Mouse (Mus musculus) retina, postnatal 1 day (tissue): ENCODE measurements around the gene Slc44a4.
"Not testable (repeated sequence)": the region's sequence is repeated elsewhere in the genome, so short reads cannot be mapped to it uniquely, and the experiment has no call there.

Experiments
- DNase-seq: peaks from one replicate; pipeline ENCODE4 v3.0.0-alpha.2; 2012

Gene Slc44a4

DNA sequence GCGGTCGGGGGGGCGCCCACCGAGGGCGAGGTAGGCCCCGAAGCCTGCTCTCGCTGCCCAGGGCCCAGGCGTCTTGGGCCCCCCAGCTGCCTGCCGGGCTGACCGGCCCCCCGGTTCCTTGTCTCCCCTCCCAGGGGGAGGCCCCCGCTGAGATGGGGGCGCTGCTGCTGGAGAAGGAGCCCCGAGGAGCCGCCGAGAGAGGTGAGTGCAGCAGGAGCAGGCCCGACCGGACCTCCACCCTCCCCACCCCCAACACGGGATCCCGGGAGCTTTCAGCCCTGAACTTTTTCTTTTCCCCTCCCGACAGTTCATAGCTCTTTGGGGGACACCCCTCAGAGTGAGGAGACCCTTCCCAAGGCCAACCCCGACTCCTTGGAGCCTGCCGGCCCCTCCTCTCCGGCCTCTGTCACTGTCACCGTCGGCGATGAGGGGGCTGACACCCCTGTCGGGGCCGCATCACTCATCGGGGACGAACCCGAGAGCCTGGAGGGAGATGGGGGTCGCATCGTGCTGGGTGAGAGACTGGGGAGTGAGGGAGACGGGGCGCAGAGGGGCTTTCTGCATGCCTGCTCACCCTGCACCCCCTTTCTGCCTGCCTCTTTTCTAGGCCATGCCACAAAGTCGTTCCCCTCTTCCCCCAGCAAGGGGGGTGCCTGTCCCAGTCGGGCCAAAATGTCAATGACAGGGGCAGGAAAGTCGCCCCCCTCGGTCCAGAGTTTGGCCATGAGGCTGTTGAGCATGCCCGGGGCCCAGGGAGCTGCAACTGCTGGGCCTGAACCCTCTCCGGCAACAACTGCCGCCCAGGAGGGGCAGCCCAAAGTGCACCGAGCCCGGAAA is 15.0 kb upstream of the Slc44a4 start:
- DNase-seq = peak; percentile 42

DNA sequence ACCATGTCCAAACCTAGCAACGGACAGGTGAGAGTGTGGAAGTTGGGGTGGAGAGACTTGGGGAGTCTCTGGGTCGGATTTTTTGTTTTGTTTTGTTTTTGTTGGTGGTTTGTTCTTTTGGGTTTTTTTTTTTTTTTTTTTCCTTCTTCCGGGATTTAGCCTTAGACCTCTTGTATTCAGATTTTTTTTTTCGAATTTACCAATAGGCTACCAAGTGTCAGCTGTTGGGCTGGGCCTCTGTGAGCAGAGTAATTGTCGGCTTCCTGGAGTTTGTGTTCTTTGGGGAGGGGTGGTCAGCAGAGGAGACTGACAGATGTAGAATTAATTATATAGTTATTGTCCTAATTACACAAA is 14.4 kb upstream of the Slc44a4 start:
- DNase-seq = peak; percentile 43

DNA sequence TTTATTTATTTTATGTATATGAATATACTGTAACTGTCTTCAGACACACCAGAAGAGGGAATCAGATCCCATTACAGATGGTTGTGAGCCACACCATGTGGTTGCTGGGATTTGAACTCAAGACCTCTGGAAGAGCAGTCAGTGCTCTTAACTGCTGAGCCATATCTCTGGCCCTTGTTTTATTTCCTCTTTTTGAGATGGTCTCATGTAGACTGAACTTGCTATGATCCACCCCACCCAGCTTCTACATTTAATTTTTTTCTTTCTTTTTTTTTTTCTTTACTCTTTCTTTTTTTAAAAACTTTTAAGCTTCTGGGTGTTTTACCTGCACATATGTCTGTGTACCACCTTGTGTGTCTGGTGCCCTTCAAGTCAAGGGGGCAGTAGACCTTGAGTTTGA is 13.4 kb upstream of the Slc44a4 start:
- DNase-seq = not testable (repeated sequence)

DNA sequence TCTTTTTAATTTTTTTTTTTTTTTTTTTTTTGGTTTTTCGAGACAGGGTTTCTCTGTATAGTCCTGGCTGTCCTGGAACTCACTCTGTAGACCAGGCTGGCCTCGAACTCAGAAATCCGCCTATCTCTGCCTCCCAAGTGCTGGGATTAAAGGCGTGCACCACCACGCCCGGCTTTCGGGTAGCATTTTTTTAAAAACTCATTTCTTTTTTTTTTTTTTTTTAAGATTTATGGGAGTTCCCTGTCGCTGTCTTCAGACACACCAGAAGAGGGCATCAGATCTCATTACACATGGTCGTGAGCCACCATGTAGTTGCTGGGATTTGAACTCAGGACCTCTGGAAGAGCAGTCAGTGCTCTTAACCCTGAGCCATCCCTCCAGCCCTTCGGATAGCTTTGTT is 12.3 kb upstream of the Slc44a4 start:
- DNase-seq = not testable (repeated sequence)

DNA sequence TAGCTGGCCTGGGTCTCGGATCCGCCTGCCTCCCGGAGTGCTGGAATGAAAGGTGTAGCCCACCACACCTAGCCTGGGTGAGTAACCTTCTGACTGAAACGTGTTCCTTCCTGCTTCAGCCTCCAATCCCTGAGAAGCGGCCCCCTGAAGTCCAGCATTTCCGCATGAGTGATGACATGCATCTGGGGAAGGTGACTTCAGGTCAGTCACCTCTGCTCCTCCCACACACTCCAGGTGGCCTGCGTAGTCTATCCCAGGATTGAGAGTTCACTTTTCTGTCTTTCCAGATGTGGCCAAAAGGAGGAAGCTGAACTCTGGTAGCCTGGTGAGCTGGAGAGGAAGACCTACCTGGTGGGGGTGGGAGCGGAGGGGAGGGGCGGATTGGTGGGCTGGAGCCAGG is 11.4 kb upstream of the Slc44a4 start:
- no peak for DNase-seq

DNA sequence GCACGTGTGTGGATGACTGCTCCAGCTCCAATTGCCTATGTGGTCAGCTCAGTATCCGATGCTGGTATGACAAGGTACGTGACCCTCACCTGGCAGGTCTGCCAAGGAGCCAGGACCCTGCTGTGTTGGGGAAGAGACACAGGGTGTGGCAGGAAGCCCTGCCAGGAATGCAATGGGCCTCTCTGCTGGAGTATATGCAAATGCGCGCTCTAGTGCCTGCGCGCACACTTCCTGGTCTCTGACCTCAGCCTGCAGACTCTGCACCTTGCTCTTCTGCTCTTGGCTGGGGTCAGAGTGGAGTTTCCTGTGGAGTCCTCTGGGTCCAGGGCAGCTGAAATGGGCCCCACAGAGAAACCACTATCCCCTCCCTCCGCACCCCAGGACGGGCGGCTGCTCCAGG is 3.3 kb upstream of the Slc44a4 start:
- DNase-seq = no peak

DNA sequence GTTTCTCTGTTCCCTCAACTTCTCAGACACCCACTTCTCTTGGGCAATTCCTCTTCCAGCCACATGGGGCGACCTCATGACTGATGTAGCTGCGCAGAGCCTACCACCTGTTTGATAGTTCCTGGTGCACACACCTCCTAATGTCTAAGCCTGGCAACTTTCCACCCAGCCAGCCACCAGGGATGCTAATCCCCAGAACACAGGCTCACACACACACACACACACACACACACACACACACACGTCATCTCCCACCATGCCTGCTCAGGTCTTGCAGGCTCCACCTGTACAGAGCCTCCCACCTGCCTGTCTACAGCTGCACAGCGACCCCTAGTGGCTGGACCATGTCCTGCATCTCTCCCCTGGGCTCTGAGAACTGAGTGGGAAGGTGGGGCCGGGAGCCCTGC is 2.3 kb upstream of the Slc44a4 start:
- DNase-seq = peak; percentile 77

DNA sequence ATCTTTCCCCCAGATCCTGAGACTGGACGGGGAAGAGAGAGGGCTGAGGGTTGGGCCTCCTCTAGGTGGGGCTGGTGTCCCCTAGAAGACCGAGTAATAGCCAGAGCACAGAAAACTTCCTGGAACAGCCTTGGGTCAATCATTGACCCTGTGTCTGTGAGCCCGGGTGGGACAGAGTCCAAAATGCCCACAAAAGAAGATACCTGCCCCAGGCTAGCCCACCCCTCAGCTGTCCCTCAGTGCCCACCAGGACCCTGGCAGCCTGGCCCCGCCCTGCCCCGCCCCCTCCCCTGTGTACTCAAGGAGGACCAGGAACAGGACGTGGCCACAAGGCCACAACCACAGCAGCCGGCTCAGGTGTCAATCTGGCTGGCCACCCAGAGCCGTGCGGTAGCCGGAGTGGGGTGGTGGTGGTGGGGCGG is 1.2 kb downstream of the Slc44a4 start:
- DNase-seq = peak; percentile 35

DNA sequence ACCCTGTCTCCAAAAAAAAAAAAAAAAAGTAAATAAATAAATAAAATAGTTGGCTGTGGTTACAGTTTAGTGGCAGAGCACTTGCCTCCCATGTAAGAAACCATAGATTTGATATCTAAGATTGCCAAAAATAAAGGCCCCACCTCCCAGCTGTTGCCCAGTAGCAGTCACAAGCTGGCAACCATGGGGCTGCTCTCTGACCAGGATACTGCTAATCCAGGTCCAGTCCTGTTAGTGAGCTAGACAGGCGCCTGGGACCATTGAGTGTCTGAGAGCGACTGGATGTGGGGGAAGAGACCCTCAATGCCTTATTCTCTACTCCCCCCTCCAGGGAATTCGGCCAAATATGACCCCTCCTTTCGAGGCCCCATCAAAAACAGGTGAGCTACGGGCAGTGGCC is 2.0 kb downstream of the Slc44a4 start:
- no peak for DNase-seq

DNA sequence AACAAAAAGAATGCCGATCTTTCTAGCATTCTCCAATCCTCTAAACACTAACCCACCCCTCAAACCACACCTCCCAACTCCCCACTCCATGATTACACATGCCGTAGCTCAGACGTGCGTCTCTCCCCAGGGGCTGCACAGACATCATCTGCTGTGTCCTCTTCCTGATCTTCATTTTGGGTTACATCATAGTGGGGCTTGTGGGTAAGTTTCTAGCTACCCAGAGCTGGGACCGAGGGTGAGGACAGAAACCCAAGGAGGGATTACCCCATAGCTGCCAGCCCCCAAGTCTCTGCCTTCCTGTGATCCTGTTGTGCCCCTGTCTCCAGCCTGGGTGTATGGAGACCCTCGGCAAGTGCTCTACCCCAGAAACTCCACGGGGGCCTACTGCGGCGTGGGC is 2.9 kb downstream of the Slc44a4 start:
- no peak for DNase-seq

DNA sequence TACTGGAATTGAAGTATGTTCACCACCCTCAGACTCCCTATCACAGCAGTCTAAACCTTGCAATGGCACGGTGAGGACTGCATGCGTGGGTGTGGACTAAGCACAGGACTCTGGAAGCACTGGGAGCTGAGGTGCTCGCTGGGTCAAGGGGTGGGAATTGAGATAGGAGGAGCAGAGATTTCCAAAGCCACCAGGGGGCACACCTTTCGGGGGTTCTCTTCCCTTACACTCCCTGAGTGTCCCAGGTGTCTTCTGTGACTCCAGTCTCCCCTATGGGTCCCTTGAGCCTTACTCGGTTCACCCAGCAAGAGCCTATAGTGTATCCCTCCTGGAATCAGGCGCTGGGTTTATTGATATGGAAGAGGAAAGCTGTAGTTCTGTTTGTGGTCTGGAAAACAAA is 8.7 kb downstream of the Slc44a4 start:
- DNase-seq = peak; percentile 22

DNA sequence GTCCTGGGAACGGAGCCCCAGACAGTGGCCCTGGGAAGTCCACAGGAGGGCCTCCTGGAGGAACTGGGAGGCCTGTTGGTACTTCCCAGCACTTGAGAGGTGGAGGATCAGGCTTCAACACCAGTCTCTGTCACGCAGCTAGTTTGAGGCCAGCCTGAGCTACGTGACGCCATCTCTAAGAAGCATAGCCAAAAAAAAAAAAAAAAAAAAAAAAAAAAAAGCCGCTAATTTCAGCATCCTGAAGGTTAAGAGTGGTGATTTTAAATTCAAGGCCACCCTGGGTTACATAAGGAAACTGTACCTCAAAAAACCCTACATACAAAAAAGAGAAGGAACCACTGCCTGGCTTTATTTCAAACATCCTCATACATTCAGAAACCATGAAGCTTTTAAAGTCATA is 10.0 kb downstream of the Slc44a4 start:
- DNase-seq = no peak

DNA sequence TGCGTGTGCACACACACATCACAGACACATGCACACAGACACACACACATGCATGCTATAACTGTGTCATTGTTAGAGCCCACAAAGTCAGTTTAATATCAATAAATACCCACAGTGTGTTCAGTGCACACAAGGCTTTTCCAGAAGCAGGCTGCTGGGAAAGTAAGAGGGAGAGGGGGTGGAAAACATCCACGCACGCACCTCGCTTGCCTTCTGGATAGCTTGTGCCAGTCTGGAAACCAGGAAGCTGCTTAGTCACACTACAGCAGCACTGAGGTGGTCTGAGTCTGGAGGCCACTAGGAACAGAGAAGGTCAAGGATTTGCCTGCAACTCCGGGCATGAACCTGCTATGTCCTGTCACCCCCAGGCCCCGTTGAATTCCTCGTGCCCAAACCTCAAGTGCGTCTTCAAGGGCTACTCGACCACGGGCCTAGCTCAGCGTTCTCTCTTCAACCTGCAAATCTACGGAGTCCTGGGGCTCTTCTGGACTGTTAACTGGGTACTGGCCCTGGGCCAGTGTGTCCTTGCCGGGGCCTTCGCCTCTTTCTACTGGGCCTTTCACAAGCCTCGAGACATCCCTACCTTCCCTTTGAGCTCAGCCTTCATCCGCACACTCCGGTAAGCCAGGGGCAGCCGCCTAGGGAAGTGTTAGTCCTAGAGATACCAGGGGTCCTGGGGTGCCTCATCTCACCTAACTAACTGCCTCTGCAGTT is 13.2 kb downstream of the Slc44a4 start:
- DNase-seq = no peak

DNA sequence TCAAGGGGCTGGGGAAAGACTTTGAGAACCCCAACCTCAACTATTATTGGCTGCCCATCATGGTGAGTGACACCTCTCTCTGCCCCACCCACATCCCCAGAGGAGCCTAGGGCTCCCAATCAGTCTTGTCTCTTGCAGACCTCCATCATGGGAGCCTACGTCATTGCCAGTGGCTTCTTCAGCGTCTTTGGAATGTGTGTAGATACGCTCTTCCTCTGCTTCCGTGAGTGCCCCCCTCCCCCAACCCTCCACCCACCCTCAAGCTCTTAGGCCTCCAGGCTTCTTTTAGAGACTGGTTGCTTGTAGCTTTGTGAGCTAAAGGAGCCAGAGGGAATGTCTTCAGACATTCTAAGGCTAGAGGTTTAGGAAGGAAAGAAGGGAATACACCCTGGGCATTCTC is 14.6 kb downstream of the Slc44a4 start:
- DNase-seq = no peak

DNA sequence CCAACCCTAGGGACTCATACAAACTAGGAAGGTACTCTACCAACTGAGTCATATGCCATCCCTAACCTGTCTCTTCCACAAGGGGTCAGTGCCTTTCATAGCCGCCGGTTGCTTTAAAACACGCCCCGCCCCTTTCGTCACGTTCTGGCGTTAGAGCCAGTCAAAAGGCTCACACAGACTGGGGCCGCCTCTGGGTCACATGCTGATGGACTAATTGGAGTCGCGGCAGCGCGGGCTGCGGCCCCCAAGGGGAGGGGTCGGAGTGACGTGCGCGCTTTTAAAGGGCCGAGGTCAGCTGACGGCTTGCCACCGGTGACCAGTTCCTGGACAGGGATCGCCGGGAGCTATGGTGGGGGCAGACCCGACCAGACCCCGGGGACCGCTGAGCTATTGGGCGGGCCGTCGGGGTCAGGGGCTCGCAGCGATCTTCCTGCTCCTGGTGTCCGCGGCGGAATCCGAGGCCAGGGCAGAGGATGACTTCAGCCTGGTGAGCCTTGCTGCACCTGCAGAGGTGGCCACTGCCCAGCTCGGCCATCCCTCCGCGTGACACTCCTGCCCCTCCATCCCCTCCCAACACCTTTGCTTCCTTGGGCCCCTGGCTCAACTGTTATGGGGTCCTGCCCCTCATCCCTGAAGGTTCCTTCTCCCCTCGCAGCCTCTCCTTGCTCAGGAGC is 16.9 kb downstream of the Slc44a4 start, which contains the start of gene Neu1:
Gene Neu1, plus strand, starts transcription at position 193 of the 674 bp plus-strand sequence.
- peak; percentile 99 for DNase-seq

DNA sequence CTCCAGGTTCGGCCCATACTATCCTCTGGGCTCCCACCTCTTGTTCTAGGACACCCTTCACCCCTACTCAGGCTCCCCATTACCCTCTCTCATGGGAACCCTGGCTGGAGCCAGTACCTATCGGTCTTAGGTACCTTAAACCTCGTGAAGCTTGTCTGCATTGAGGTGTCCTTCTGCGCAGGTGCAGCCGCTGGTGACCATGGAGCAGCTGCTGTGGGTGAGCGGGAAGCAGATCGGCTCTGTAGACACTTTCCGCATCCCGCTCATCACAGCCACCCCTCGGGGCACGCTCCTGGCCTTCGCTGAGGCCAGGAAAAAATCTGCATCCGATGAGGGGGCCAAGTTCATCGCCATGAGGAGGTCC is 17.5 kb downstream of the Slc44a4 start:
- DNase-seq = peak; percentile 52

DNA sequence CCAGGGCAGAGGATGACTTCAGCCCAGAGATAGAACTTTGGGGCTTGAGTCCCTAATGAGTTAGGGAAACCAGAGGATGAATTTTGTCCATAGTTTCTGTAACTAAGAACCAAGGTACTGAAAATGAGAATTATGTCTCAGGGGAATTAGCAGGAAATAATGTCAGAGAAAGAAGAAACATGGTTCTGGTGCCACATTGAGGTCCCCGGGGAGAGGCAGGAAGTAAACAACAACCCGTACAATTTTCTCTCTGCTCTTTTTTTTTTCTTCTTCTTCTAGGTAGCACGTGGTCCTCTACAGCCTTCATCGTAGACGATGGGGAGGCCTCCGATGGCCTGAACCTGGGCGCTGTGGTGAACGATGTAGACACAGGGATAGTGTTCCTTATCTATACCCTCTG is 18.0 kb downstream of the Slc44a4 start:
- DNase-seq = no peak

DNA sequence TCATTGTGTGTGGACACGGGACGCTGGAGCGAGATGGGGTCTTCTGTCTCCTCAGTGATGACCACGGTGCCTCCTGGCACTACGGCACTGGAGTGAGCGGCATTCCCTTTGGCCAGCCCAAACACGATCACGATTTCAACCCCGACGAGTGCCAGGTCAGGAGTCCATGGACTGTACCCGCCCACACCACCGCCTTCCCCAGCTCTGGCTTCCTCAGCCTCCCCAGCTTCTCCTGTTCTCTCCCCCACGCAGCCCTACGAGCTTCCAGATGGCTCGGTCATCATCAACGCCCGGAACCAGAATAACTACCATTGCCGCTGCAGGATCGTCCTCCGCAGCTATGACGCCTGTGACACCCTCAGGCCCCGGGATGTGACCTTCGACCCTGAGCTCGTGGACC is 19.8 kb downstream of the Slc44a4 start:
- no peak for DNase-seq

DNA sequence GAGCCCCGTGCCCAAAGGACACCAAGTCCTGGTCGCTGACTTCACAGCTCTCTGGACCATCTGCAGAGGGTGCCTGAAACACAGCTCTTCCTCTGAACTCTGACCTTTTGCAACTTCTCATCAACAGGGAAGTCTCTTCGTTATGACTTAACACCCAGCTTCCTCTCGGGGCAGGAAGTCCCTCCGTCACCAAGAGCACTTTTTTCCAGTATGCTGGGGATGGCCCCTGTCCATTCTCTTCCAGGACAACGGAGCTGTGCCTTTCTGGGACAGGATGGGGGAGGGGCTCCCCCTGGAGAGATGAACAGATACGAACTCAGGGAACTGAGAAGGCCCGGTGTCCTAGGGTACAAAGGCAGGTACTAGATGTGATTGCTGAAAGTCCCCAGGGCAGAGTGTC is 20.6 kb downstream of the Slc44a4 start:
- no peak for DNase-seq

DNA sequence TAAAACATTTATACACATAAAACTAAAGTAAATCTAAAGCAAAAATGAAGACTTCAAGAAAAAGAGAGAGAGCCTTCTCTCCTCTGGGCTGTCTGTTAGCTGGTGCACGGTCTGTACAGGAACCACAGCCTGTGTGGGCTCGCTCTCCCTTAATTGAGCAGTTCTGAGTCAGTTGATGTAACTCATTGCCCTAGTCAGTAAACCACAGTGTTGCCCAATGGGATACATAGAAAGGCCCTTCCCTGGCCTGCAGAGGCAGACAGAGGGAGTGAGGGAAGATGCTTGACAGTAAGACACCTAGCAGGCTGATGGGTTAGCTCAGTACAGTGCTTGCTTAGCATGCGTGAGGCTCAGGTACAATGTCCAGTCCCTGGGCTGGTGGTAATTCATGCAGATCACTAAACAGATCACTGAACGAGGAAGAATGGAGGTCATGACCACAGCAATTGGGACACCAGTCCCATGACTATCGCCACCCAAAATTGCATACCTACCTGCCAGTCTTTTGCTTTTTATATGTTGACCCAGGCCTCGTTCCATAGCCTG is 23.8 kb downstream of the Slc44a4 start:
- DNase-seq = no peak

DNA sequence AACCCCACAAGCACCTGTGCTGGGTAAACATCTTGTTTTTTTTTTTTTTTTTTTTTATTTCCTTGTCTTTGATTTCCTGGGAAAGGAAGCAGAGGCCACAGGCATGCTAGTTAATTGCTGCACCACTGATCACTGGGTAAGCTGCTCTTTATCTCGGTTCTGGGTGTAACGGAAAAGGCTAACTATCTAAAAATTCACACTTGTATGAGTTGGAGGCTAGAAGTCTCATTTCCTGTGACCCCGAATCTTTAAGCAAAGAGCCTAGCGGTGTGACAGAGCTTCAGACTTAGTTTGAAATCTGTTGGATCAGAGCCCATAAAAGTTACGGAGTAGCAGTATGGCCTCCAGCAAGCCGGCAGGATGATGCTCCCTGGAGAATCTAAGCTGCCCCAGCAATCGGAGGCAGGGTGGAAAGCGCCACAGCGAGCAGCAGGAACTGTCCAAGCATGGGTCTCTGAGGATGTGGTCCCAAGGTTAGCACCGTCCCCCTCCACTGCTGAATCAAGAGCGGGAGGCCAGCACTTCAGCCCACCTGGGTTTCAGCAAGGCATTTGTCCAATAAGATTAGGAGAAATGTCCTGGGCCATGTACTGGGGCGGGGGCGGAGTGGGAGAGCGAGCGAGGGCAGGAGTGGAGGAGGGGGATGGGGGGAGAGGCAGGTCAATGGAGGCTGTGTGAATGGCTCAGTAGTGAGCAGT is 27.2 kb downstream of the Slc44a4 start:
- peak; percentile 41 for DNase-seq

DNA sequence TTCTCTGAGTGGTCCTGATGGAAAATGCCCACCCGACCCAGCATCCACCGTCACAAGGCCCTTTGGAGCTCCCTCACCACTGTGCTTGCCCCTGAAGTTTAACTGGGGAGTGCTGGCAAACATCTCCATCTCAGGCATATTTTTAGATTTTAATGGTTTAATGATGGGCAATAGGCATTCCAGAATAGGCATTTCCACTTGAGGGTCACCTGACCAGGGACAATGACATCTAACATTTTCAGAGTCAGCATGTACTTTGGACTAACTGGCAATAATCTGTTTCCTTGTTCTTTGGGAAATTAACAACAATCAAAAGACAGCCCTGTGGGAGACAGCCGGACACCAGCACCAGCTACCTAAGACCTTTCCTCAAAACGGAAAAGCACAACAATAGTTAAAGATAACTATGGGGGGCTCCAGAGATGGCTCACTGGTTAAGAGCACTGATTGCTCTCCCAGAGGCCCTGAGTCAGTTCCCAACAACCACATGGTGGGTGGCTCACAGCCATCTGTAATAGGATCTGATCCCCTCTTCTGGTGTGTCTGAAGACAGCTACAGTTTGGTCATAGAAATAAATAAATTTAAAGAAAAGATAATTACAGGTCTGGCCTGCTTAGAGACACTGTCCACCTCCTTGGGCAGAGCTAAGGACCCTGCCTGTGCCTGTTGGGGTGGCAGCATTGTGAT is 29.0 kb downstream of the Slc44a4 start:
- DNase-seq = no peak
